Mouse (Mus musculus) testis, postnatal 14 days (tissue): ENCODE measurements around the gene Cggbp1.

ENCODE experiments used
- DNase-seq: peaks from one replicate; pipeline ENCODE4 v3.0.0; 2021; ENCODE audit warnings: low spot score

Cggbp1 gene

DNA sequence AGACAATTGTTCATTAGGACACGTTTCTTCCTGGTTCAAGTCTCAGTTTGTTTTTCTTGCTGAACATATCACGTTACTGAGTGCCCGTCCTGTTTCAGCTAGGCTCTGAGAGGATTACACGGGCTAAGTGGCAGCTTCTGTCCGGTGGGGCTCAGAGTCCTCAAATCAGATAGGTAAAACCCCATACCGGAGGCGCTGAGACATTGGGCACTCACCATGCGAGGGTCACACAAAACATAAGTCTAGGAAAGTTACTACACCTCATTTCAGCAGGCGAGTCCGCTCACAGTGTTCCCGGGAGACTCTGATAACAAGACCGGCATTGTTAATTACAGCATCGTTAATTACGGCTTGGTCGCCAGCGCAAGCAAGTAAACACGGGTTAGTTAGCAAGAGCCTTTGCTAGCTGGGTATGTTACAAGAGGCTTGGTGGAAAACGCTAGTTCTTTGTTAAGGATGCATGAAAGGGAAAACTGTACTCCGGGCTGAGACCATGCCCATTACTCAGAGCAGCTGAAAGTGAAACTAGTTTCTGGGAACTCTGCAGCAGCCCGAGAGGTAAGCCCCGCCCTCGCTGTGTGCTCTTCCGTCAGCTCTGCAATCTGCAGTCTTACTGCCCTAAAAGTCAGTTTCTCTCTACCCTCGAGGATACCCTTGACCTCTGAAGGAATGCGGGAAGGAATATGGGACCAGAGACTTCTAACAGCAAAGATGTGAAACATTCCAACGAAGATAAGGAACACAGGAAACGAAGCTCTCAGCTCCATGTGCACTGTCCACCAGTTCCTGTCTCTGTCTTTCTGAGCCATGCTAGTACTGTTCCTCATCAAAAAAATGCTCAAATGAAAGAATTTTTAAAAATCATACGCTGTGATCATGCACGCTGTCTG is 21.9 kb downstream of the Cggbp1 start:
- peak; percentile 47 for DNase-seq

DNA sequence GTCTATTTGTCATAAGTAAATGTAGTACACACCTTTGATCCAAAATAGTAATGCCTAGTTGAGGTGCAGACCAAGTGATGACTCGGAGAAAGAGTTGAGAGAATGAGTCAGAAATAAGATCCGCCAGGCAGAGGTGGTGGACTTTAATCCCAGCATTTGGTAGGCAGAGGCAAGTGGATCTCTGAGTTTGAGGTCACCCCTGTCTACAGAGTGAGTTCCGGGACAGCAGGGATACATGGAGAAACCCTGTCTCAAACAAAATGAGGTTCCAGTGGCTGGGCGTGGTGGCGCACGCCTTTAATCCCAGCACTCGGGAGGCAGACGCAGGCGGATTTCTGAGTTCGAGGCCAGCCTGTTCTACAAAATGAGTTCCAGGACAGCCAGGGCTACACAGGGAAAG is 23.6 kb downstream of the Cggbp1 start:
- DNase-seq: no peak

DNA sequence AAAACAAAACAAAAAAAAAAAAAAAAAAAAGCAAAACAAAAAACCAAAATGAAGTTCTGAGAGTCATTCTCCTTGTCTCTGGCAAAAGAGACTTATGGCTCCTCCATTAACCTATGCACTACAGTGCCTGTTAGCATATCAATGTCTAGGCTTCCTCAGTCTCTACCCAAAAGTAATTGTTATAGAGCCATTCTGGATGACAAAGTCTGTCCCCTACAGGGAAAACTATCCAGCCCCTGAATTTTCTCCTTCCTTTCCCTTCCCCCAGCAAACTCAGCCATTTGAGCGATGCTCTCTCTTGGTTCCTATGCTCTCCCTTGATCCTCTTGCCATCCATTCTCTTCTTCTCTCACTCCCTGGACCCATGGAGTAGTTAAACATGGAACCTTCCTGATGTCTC is 24.0 kb downstream of the Cggbp1 start:
- no peak for DNase-seq

DNA sequence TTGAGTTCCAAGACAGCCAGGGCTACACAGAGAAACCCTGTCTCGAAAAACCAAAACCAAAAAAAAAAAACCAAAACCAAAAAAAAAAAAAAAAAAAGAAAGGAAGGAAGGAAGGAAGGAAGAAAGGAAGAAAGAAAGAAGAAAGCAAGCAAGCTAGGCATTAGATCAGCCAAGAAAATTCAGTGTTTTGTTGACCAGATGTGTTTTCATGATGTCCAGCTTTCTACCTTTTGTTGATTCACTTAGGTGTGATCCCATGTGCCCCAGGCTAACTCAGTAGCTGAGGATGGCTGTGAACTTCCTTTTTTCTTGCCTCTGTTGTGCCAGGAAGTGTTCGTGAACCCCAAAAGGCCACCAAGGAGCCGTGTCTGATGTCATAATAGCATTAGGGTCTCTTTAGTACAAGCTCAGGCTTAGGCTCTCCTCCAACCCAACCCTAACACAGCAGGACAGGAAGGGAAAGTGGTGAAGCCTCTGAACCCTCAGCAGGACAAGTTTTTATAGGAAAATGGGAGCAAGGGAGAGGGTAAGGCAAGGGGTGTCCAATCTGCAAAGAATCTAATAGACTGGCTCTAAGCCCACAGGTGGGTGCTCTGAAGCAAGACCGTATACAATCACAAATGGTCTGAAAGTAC is 25.0 kb downstream of the Cggbp1 start:
- DNase-seq: no peak

DNA sequence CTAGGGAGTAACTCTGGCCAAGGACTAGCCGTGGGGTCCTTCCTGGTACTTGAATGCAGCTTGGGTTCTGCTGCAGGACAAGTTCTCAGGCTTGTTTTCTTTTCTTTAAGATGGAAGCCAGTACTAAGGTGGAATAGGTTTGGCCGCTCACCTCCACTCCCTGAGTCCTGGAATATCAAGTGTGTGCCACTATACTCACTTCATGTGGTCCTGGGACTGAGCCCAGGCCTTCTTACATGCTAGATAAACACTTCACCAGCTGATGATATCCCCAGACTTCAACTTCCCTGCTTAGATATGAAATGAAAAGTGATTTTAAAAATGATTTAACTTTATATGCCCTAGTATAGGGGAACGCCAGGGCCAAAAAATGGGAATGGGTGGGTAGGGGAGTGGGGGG is 25.5 kb downstream of the Cggbp1 start:
- no peak for DNase-seq

DNA sequence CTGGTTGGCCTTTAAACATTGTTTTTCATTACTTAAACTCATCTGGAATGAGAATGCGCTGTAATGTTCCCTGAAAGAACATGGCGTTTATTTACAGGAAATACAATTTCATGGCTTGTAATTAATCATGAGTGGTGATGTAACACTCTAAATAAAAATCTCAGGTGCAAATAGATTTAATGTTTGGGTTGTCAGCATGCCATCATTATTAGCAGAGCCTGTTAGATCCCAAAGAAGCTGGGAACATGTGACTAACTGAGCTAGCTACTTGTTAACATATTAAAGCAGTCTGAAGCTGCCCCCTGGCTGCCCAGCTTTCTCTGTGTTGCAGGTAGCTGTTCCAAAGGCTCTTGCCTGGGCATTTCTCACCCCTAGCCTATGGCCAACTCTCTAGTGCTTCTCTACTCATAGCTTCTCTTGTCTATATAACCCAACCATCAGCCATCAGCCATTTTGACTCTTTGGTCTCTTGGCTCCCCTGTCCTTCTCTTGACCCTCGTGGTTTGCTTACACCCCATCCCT is 26.9 kb downstream of the Cggbp1 start:
- no peak for DNase-seq

DNA sequence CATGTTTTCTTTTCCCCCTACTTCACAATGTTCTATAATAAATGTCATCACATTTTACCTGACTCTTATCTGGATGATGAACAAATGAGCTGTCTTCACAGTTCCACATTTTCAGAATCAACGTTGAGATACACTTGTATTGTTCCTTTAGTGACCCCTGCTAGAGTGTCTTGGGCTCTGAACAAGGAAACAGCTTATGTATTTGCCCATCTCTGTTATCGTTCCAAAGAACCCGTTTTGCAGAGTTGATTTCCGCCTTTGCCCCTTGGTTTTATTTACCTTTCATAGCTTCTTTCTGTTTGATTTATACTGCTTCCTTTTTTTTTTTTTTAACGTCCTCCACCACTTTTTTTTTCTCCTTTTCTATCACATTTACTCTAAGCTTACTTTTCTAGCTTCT is 27.9 kb downstream of the Cggbp1 start:
- DNase-seq: no peak

DNA sequence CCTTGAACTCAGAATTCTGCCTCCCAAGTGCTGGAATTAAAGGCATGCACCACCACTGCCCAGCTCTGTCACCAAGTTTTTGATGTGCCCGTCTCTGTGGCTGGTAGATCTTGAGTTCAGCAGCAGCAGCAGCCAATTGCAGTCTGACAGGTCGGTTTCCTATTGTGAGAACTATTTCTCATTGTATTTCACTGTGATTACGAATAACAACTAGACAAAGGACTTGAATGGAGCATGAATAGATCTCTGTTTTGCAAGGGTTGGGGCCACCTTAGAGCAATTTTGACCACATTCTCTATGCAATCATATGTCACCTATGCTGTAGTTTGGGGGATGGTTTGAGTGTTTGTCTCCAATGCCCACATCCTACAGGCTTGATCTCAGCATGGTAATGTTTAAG is 29.2 kb downstream of the Cggbp1 start:
- no peak for DNase-seq

DNA sequence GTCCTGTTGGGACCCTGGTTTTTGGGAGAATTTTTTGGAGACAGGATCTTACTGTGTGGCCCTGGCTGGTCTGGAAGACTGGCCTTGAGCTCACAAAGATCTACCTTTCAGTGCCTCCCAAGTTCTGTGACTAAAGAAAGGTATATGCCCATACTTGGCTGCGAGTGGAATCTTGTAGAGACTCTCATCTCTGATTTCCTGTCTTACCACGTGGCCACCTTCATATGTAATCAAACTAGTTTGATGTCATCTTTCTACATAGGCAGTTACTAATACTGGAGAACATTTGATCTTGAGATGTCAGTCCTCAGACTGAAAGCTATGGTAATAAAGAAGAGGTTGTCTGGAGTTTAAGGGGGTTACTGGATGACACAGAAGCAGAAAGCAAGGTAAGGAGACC is 29.6 kb downstream of the Cggbp1 start:
- DNase-seq: no peak

DNA sequence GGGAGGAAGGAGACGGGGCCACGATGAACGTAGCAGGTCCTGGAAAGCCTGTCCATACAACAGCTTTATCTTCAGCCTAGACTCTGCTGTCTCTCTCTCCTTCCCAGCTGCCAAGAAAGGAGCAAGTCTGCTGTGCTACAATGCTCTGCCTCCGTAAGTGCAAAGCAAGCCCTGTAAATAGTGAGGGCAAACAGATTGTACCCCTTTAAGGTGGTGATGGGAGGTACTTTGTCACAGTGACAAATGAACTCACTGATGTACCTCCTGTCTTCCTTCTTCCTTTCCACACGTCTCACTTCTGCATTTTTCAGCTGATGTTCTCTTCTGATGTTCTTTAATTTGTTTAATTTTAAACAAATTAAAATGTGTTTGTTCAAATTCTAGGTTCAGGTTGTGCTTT is 32.1 kb downstream of the Cggbp1 start:
- peak; percentile 12 for DNase-seq

DNA sequence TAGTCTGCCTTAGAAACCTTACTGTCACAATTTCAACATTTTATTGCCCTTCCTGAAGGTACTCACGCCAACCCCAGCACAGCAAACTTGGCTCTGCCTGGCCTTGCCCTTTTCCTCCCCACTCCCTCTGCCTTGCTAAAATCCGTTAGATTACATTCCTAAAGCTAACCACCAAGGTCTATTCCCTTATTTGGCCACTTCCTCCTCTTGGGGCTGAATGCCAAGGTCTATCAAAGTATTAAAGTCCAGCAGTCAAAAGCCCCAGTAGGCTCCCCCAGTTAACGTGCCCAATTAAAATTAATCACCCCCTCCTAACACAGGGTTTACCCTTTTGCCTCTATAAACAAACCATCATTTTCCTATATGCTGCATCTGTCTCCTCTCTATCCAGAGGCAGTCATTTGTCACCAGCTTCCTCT is 32.6 kb downstream of the Cggbp1 start:
- peak; percentile 26 for DNase-seq

DNA sequence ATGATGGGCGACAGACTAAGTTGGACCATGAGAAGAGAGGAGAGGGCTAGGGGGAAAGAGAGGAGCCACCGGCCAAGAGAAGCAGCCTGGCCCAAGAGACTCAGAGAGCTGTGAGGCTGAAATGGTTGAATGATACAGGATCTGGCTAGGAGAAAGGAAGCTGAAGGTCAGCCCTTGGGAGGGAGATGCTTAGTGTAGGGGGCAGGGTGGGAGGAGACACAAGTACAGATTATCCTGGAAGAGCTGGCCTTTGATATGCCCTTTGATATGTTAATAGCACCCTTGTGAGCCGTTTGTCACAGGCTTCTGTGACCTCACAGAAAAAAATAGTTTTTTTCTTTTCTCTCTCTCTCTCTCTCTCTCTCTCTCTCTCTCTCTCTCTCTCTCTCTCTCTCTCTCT is 33.3 kb downstream of the Cggbp1 start:
- DNase-seq: peak; percentile 18

DNA sequence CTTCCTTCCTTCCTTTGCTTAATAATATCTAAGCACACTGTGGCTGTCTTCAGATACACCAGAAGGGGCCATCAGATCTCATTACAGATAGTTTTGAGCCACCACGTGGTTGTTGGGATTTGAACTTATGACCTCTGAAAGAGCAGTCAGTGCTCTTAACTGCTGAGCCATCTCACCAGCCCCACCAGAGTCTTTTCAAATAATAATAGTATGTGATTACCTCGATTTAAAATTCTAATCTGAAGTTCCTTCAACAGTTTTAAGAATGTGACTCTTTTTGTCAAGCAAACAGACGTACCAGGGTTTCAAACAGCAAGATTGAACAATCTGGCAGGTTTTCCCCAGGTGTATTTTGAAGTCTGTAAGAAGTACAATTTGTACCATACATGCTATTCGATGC is 33.8 kb downstream of the Cggbp1 start:
- no peak for DNase-seq

DNA sequence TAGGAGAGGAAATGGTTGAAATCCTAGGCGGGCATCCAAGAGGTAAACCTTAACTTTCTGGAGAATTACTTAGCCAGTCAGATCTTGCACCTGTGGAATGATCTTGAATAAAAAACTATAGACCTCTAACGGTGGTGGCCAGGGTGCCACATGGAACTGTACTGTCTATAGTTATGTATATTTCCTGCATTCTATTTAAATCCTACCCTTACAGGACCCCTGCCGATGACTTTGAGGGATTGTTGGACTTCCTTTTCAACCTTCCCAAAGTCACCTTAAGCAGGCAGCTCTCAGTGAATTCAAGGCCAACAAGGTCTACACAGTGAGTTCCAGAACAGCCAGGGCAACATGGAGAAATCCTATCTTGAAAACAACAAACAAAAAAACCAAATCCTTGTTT is 37.7 kb downstream of the Cggbp1 start:
- DNase-seq: no peak

DNA sequence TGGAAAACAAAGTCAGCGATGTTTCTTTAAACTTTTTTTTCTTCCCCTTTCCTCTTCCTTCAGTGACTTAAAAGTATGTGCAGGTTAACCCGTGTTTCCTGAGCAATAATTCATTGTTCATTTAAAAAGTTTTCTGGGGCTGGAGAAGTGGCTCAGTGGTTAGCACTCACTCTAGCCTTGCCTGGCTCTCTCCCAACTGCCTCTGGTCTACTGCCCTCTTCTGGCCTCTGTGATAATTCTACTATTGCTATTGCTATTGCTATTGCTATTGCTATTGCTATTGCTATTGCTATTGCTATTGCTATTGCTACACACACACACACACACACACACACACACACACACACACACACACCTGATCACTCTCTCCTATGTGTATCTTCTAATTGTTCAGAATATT is 47.3 kb downstream of the Cggbp1 start:
- DNase-seq: no peak

DNA sequence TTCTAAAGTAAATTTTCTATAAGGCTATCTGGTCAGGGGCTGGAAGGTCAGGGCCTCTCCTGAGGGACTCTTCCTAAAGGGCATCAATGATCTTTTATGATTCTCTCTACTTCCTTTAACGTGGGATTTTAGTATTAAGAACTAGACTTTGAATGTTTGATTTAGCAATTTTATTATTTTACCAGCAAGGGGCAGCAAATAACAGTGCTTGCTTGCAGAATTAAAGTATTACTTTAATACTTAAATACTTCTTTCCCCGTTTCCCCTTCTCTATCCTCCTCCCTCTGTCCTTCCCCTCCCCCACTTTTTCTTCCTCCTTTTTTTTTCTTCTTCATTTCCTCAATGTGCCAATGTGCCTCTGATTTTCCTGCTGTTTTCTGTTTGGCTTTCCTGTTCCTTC is 51.5 kb downstream of the Cggbp1 start:
- no peak for DNase-seq

DNA sequence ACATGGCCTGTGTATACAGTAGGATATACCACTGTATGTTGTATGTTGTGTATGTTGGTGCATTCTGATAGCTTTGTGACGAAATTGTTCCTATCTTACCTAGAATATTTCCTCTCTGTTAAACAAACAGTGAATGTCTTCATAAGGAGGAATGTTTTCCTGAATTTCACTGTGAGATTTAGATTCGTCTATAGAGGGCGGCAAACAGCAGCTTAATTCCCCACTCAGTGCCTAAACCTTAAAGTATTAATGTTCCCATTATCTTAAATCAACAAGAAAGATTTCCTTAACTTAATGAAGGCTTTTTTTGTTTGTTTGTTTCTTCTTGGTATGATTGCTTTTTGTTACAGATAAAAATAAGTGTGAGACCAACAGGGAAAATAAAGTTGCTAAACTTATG is 55.3 kb downstream of the Cggbp1 start:
- no peak for DNase-seq

DNA sequence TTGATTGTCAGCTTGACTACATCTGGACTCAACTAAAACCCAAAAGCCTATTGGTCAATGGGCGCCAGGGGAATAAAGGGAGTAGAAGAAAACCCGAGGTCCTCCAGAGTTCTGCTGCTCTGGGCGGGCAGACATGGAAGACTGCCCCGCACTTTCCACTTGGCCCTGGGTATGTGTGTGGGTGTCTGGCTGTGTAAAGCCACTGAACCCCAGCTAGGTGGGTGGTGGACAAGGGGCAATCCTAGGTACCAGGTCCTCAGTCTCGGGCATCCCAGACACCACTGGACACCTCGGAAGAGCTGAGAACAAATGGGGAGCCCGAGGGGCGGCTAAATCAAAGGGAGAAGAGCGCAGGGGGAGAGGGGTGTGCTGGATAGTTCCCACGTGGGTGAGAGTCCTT is 57.0 kb downstream of the Cggbp1 start:
- no peak for DNase-seq
